Mouse (Mus musculus): Measurements from ENCODE around the gene Fam43b.

DNA sequence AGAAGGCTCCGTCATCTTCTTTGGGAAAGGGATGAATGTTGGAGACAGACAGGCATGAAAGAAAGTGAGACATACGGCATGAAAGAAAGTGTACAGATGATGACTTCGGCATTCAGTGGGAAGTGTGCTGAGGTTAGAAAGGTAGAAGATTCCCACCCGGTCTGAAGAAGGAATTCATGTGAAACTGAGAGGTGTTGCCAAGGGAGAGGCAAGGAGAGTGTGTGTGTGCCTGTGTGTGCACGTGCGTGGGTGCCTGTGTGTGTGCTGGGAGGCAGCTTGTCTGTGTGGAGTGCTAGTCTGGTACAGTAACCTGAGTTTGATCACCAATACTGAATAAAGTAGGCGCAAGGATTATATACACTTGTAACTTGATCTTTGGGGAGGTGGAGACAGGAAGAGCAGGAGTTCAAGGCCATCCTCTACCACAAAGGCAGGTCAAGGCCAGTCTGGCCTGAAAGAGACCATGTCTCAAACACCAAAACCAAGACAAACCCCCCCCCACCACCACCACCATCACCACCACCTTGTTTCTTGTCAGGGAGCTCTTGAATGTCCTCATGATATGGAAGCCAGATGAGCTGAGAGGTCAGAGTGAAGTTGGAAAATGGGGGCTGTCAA, 15.3 kb upstream of the Fam43b start:
- TF ChIP-seq RCOR1 (conservative IDR thresholded peaks at IDR 0.05; ENCODE audit: low read depth, low read length) (no peak), CTCF (conservative IDR thresholded peaks at IDR 0.05 in 1 of 2, IDR thresholded peaks at IDR 0.05 in 1 of 2; ENCODE audit: low read depth in 2 of 2, low read length in 2 of 2) (no peak), POLR2A (IDR thresholded peaks at IDR 0.05; ENCODE audit: low read depth, low read length) (no peak), EP300 (IDR thresholded peaks at IDR 0.05; ENCODE audit: low read length) (no peak), RAD21 (IDR thresholded peaks at IDR 0.05; ENCODE audit: low read depth, low read length) (no peak), JUND (conservative IDR thresholded peaks at IDR 0.05; ENCODE audit: low read depth, low read length) (no peak), BHLHE40 (IDR thresholded peaks at IDR 0.05; ENCODE audit: low read depth, low read length) (no peak), IRF4 (IDR thresholded peaks at IDR 0.05; ENCODE audit: low read depth, low read length) (no peak), MEF2A (IDR thresholded peaks at IDR 0.05; ENCODE audit: borderline replicate concordance, low read depth, low read length) (no peak), KAT2A (IDR thresholded peaks at IDR 0.05; ENCODE audit: insufficient replicate concordance, low read length) (no peak), ZC3H11A (IDR thresholded peaks at IDR 0.05; ENCODE audit: low read depth, low read length) (no peak), HCFC1 (IDR thresholded peaks at IDR 0.05; ENCODE audit: low read depth, low read length) (no peak), JUN (IDR thresholded peaks at IDR 0.05; ENCODE audit: insufficient read depth, low read depth, low read length) (no peak), SIN3A (IDR thresholded peaks at IDR 0.05; ENCODE audit: low read length) (no peak)

Data from CH12.LX (cell line).